Mouse (Mus musculus) midbrain, embryonic 15.5 days (tissue): ENCODE measurements at regions not wholly inside any gene's neighbourhood (a gene's known extent, or its start where the extent isn't known, plus 50 kb on each side); places are given as distances from the start of the nearest gene placed in this dataset.

Experiments
- ATAC-seq: fragments of 200-750 bp; cut with Nextera tagmentation; replicated peaks from 2 replicates; pipeline ENCODE4 v1.8.0; 2017; ENCODE audit warnings: moderate TSS enrichment
- H3K27ac ChIP-seq: fragments of 300-500 bp; sonication (generic); 2 replicates; pipeline ENCODE4 v1.5.1; 2015; ENCODE audit warnings: mild to moderate bottlenecking, inconsistent platforms
- H3K27me3 ChIP-seq: fragments of 300-500 bp; sonication (generic); replicated peaks from 2 replicates; pipeline ENCODE4 v1.6.1; 2015; ENCODE audit warnings: inconsistent platforms
- H3K36me3 ChIP-seq: fragments of 300-500 bp; sonication (generic); replicated peaks from 2 replicates; pipeline ENCODE4 v1.6.1; 2015; ENCODE audit warnings: inconsistent platforms
- H3K4me1 ChIP-seq: fragments of 300-500 bp; sonication (generic); 2 replicates; pipeline ENCODE4 v1.6.1; 2015; ENCODE audit warnings: inconsistent platforms
- H3K4me2 ChIP-seq: fragments of 300-500 bp; sonication (generic); 2 replicates; pipeline ENCODE4 v1.6.1; 2015; ENCODE audit warnings: inconsistent platforms, mild to moderate bottlenecking, moderate library complexity
- H3K4me3 ChIP-seq: fragments of 300-500 bp; sonication (generic); 2 replicates; pipeline ENCODE4 v1.5.1; 2015; ENCODE audit warnings: mild to moderate bottlenecking, inconsistent platforms
- H3K9ac ChIP-seq: fragments of 300-500 bp; sonication (generic); 2 replicates; pipeline ENCODE4 v1.6.1; 2015; ENCODE audit warnings: mild to moderate bottlenecking, inconsistent platforms
- H3K9me3 ChIP-seq: fragments of 300-500 bp; sonication (generic); 2 replicates; pipeline ENCODE4 v1.6.1; 2016; ENCODE audit warnings: inconsistent platforms
- WGBS: fragments of 180-500 bp; shearing (Covaris S2); methylation state at CpG from one replicate; pipeline ENCODE4 v1.1.7; 2015; ENCODE audit warnings: mixed read lengths; 5-methylcytosine and 5-hydroxymethylcytosine counted together

DNA sequence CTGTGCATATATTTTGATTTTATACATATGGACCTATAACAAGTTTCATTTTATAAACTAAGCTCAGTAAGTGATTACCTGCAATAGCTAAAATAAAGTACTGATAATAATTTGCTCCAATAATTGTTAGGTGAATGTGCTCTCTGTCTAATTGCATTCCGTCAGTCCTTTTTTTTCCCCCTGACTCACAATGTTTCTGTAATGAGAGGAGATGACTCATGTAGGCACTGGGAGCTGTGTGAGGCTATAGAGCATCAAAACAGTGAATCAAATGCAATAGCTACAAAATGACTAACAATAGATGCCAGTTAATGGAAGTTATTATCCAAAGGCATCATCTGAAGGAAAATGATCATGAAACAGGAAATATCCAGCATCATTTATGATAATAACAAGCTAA is 451.3 kb downstream of the Epha3 start:
- WGBS = 83% methylated on average over 1 of the region's 1 CpGs
- Histone ChIP-seq H3K4me1 (no peaks in the 10 kb centered on the region), H3K4me3 (no peak overlapping the region), H3K27me3 (no peaks in the 10 kb centered on the region), H3K9me3 (no peaks in the 10 kb centered on the region), H3K4me2 (no peak overlapping the region), H3K27ac (no peak overlapping the region), H3K36me3 (no peaks in the 10 kb centered on the region), H3K9ac (no peak overlapping the region)
- no peak for ATAC-seq

DNA sequence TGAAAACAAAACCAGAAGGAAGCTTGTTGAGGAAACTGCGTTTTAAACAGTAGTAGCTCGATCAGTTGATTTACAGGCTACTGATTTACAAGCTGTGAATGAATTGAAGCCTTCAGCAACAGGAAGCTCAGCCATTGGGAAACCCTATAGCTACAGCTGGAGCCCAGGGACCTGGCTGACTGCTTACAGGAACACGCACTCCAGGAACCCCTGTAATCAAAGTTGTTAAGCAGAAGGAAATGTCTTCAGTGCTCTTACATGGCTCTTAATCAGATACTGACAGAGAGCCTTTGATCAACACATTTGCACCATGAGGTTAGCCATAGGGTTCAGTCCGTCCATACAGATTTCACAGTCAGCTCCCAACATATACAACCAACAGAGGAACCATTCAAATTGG is 411.7 kb downstream of the Epha3 start:
- Histone ChIP-seq H3K4me3 (no peak overlapping the region), H3K27me3 (no peaks in the 10 kb centered on the region), H3K9me3 (no peaks in the 10 kb centered on the region), H3K4me2 (no peak overlapping the region), H3K27ac (no peak overlapping the region), H3K9ac (no peak overlapping the region), H3K4me1 (no peaks in the 10 kb centered on the region), H3K36me3 (no peaks in the 10 kb centered on the region)
- ATAC-seq = no peak
- WGBS = 83% methylated on average over 4 of the region's 4 CpGs

DNA sequence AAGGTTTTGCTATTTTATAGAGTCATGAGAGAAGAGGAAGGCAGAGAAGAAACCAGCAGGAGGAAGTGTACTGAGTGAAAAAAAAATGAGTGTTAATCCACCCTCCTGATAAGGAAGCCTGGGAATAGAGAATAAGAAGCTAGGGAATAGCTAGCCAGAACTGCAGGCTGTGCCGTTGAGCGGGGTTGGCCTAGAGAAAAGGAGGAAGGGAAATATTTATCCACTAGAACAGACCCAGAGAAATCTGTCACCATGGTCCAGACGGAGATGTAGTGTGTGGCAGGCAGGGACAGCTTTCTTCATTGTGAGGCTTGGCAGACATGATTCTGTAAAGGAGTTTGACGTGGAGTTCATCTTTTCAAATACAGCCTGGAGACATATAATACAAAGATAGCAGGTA is 397.4 kb downstream of the Epha3 start:
- no peaks in the 10 kb centered on the region for H3K36me3 ChIP-seq
- no peaks in the 10 kb centered on the region for H3K9me3 ChIP-seq
- no peak overlapping the region for H3K9ac ChIP-seq
- H3K4me3 ChIP-seq = no peak overlapping the region
- 72% methylated on average over 4 of the region's 4 CpGs for WGBS
- no peak overlapping the region for H3K4me2 ChIP-seq
- no peak for ATAC-seq
- no peaks in the 10 kb centered on the region for H3K4me1 ChIP-seq
- H3K27ac ChIP-seq = no peak overlapping the region
- no peaks in the 10 kb centered on the region for H3K27me3 ChIP-seq

DNA sequence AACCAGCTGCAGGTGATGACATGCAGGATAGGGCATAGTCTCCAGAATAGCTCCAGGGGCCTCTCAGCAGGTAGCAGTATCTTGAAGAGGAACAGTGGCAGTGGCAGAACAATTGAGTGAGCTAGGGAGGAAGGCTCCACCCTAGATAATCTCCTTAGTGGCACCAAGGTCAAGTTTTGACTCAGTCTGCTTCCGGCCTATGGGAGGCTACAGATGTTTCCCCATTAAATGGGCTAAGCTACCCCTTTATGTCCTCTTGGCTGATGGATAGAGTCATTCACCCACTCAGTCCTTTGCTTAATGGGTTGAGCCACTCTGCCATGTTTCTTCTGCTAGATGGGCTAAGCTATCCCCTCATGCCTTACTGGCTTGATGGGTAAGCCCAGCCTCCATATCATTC is 395.1 kb downstream of the Epha3 start:
- Histone ChIP-seq H3K27ac (no peak overlapping the region), H3K27me3 (no peaks in the 10 kb centered on the region), H3K36me3 (no peaks in the 10 kb centered on the region), H3K9me3 (no peaks in the 10 kb centered on the region), H3K9ac (no peak overlapping the region), H3K4me3 (no peak overlapping the region), H3K4me1 (no peaks in the 10 kb centered on the region), H3K4me2 (no peak overlapping the region)
- no peak for ATAC-seq
- WGBS = 89% methylated on average over 1 of the region's 1 CpGs
